Mouse (Mus musculus): ENCODE measurements around the gene Rhox9. TPM values are rescaled to one million over a fixed set of nuclear protein-coding genes. Genes with fewer than 3 reads are reported as not detected.
A peak's percentile ranks its signal among the peaks of the same experiment; 100 is the strongest.
"Not testable (repeated sequence)": the region's sequence is repeated elsewhere in the genome, so short reads cannot be mapped to it uniquely, and the experiment has no call there.

The Rhox9 gene
- total RNA-seq (2014; rRNA removed) (not detected in 2 replicates), polyA plus RNA-seq (2015; fragmentation: Nextera tagmentation; extraction: Ambion mirVana) (not detected in 2 replicates)

DNA sequence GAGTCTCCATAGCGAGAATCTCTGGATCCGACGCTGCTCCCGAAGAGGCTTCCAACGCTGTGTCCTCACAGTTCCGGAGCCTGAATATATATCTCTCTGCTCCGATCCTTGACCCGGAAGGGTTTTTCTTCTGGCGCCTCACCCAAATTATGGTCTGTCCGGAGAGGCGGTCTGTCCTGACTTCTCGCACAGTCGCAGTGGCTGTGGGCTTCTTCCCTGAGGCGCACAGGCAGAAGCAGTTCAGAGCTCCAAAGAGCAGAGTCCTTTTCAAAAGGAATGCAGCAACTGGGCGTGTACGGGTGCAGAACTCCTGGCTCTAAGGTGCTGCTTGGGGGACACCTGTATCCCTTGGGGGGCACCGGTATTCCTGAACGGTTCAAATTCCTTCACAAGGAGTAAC, at the start of gene Rhox9:
Rhox9 (minus strand) TSS at position 101 of the 400 bp plus-strand sequence.
- not testable (repeated sequence) for H3K27ac ChIP-seq; DNase-seq (ENCODE audit: low spot score); H3K27me3 ChIP-seq (ENCODE audit: insufficient read depth, low read length); H3K4me2 ChIP-seq (ENCODE audit: low read depth, low read length); ATAC-seq; H3K36me3 ChIP-seq (ENCODE audit: insufficient read depth, low read length); H3K9ac ChIP-seq (replicated peaks; ENCODE audit: low read length); H3K4me3 ChIP-seq (ENCODE audit: low read length); H3K4me1 ChIP-seq (ENCODE audit: insufficient read depth, low read length); H3K9me3 ChIP-seq (ENCODE audit: low read length)
- 94% methylated on average over 10 of the region's 18 CpGs for WGBS

DNA sequence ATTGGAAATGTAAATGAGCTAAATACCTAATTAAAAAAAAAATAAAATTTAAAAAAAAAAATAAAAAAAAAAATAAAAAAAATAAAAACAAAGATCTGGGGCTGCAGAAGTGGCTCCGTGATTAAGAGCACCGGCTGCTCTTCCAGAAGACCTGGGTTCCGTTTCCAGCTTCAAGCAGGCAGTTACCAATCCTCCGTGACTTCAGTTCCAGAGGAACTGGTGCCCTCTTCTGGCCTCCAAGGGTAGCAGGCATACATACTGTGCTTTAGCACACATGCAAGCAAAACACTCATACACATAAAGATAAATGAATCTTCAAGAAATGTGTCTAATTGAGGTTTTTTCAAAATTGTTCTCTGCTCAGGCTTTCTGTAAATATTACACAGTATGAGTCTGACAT, 14.7 kb upstream of the Rhox9 start:
- no peaks in the 10 kb centered on the region for H3K36me3 ChIP-seq (ENCODE audit: insufficient read depth, low read length)
- ATAC-seq (no peak), DNase-seq (ENCODE audit: low spot score) (no peak)
- no peak overlapping the region for H3K27ac ChIP-seq
- no peak for TF ChIP-seq CTCF (IDR thresholded peaks at IDR 0.05; ENCODE audit: low read depth)
- no peaks in the 10 kb centered on the region for H3K9me3 ChIP-seq (ENCODE audit: low read length)
- H3K4me1 ChIP-seq (ENCODE audit: insufficient read depth, low read length), result no peaks in the 10 kb centered on the region
- H3K9ac ChIP-seq (replicated peaks; ENCODE audit: low read length), result no peak overlapping the region
- H3K27me3 ChIP-seq (ENCODE audit: insufficient read depth, low read length), result no peaks in the 10 kb centered on the region
- H3K4me3 ChIP-seq (ENCODE audit: low read length), result no peak overlapping the region
- H3K4me2 ChIP-seq (ENCODE audit: low read depth, low read length), result no peak overlapping the region
- 78% methylated on average over 4 of the region's 4 CpGs for WGBS

DNA sequence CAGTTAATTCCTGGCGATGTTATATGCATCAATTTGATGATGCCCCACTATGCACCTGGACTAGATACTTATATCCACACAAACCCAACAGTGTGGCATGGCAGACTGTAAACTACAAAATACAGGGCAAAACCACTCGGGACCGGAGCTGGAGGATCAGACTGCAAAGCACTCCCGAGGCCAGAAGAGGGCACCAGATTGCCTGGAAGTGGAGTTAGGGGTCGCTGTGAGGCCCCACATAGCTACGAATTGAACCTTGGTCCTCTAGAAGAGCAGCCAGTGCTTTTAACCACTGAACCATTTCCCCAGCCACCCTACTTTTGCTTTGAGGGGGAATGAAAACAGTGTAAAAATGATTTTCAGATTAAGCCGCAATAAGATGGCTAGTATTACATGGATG, 7.0 kb upstream of the Rhox9 start:
- ATAC-seq, result no peak
- peak; percentile 32; the same call in 1 of the 2 replicates for TF ChIP-seq CTCF (IDR thresholded peaks at IDR 0.05; ENCODE audit: low read depth)
- no peaks in the 10 kb centered on the region for H3K36me3 ChIP-seq (ENCODE audit: insufficient read depth, low read length)
- peak; percentile 3 for DNase-seq (ENCODE audit: low spot score)
- no peaks in the 10 kb centered on the region for H3K4me1 ChIP-seq (ENCODE audit: insufficient read depth, low read length)
- H3K9ac ChIP-seq (replicated peaks; ENCODE audit: low read length), result no peak overlapping the region
- no peak overlapping the region for H3K4me2 ChIP-seq (ENCODE audit: low read depth, low read length)
- WGBS, result 57% methylated on average over 7 of the region's 7 CpGs
- no peaks in the 10 kb centered on the region for H3K27me3 ChIP-seq (ENCODE audit: insufficient read depth, low read length)
- no peak overlapping the region for H3K4me3 ChIP-seq (ENCODE audit: low read length)
- H3K9me3 ChIP-seq (ENCODE audit: low read length), result no peaks in the 10 kb centered on the region
- no peak overlapping the region for H3K27ac ChIP-seq

DNA sequence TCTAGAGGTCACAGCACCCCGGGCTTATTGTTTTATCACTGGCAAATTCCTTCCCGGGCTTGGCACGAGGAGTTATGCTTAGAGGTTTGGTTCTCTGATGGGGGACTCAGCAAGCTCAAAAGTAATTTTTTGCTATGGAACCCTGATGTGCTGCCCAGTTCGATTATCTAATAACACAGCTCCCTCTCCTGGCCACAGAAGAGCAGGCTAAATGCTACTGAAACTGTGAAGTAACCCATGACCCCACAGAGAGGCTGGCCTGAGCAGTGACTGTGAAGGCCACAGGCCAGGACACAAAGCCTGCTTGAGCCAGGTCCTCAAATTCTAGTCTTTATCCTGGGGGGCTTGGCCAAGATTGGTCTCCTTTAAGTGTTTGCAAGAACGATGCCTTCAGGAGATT, 2.2 kb upstream of the Rhox9 start:
- H3K27me3 ChIP-seq (ENCODE audit: insufficient read depth, low read length), result no peaks in the 10 kb centered on the region
- no peak overlapping the region for H3K4me2 ChIP-seq (ENCODE audit: low read depth, low read length)
- no peaks in the 10 kb centered on the region for H3K9me3 ChIP-seq (ENCODE audit: low read length)
- DNase-seq (ENCODE audit: low spot score) (peak; percentile 20), ATAC-seq (no peak)
- TF ChIP-seq CTCF (IDR thresholded peaks at IDR 0.05; ENCODE audit: low read depth), result peak; percentile 47
- no peak overlapping the region for H3K4me3 ChIP-seq (ENCODE audit: low read length)
- H3K9ac ChIP-seq (replicated peaks; ENCODE audit: low read length), result no peak overlapping the region
- 75% methylated on average over 5 of the region's 5 CpGs for WGBS
- no peaks in the 10 kb centered on the region for H3K4me1 ChIP-seq (ENCODE audit: insufficient read depth, low read length)
- no peaks in the 10 kb centered on the region for H3K36me3 ChIP-seq (ENCODE audit: insufficient read depth, low read length)
- H3K27ac ChIP-seq, result no peak overlapping the region

DNA sequence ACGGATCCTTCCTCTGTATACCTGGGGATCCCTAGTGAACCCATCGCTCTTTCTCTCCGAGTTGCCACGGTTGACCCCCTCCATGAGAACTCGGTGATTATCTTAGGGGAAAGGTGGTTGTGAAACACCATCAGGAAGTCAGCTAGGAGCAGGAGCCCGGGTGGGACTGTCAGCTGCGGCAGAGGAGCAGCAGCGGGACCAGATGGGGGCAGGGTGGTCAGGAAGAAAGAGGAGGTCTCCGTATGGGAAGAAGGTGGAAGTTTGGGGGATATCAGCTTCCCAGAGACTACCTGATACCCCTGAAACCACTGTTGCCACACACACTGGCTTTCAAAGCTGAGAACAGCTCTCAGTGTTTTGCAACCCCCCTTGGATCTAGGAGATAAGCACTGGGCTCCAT, 4.4 kb downstream of the Rhox9 start, which contains the start of gene Rhox7b:
Rhox7b (minus strand) TSS at position 101 of the 400 bp plus-strand sequence.
- not testable (repeated sequence) for DNase-seq (ENCODE audit: low spot score); H3K9me3 ChIP-seq (ENCODE audit: low read length); H3K27ac ChIP-seq; ATAC-seq; H3K4me1 ChIP-seq (ENCODE audit: insufficient read depth, low read length); H3K36me3 ChIP-seq (ENCODE audit: insufficient read depth, low read length); H3K4me3 ChIP-seq (ENCODE audit: low read length); H3K4me2 ChIP-seq (ENCODE audit: low read depth, low read length); H3K9ac ChIP-seq (replicated peaks; ENCODE audit: low read length); H3K27me3 ChIP-seq (ENCODE audit: insufficient read depth, low read length)
- 81% methylated on average over 9 of the region's 9 CpGs for WGBS

DNA sequence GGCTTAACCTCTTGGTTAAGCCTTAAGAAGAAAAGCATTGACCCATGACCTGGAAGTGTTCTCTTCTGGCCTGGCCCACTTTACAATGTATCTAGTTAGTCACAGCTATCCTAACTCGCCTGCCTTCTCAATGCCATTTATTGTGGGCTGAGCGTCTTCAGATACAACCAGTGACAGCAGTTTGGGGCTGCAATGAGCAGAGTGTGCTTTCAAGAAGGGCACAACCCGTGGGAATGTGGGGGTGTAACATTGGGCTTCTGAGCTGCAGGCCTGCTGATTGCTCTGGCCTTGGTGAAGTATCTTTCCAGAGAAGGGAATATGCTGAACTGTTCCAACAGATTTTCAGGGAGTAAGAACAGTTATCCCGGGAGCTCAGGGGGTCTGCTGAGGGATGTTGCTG, 22.7 kb downstream of the Rhox9 start, which contains the start of gene Rhox8:
Rhox8 (minus strand) TSS at position 101 of the 400 bp plus-strand sequence.
- Histone ChIP-seq H3K4me1 (ENCODE audit: insufficient read depth, low read length) (no peaks in the 10 kb centered on the region), H3K27me3 (ENCODE audit: insufficient read depth, low read length) (no peaks in the 10 kb centered on the region), H3K27ac (no peak within 1 kb of the TSS), H3K36me3 (ENCODE audit: insufficient read depth, low read length) (no peaks in the 10 kb centered on the region), H3K4me2 (ENCODE audit: low read depth, low read length) (no peak within 1 kb of the TSS), H3K9me3 (ENCODE audit: low read length) (no peaks in the 10 kb centered on the region), H3K9ac (replicated peaks; ENCODE audit: low read length) (no peak within 1 kb of the TSS), H3K4me3 (ENCODE audit: low read length) (no peak within 1 kb of the TSS)
- no peak for TF ChIP-seq CTCF (IDR thresholded peaks at IDR 0.05; ENCODE audit: low read depth)
- 84% methylated on average over 4 of the region's 4 CpGs for WGBS
- DNase-seq (ENCODE audit: low spot score) (no peak), ATAC-seq (no peak)

DNA sequence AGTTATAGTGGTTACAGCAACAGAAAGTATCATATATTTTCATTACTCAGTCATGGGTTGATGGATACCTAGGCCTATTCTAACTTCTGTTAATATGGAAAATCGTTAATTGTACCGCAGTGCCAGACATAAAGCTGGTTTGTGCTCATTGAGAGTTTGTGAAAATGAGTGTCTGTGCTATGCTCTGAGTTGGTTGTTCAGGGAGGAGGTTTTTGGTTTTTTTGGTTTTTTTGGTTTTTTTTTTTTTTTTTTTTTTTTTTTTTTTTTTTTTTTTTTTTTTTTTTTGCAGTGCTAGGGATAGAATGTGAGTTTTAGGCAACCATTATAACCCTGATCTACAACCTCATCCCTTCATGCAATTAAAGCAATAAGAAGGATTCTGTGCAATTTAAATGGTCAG, 29.9 kb downstream of the Rhox9 start:
- DNase-seq (ENCODE audit: low spot score), result no peak
- H3K4me2 ChIP-seq (ENCODE audit: low read depth, low read length), result no peak overlapping the region
- WGBS, result 93% methylated on average over 2 of the region's 2 CpGs
- H3K4me1 ChIP-seq (ENCODE audit: insufficient read depth, low read length), result no peaks in the 10 kb centered on the region
- H3K9me3 ChIP-seq (ENCODE audit: low read length), result no peaks in the 10 kb centered on the region
- no peak for TF ChIP-seq CTCF (IDR thresholded peaks at IDR 0.05; ENCODE audit: low read depth)
- no peak for ATAC-seq
- no peak overlapping the region for H3K9ac ChIP-seq (replicated peaks; ENCODE audit: low read length)
- H3K36me3 ChIP-seq (ENCODE audit: insufficient read depth, low read length), result no peaks in the 10 kb centered on the region
- no peak overlapping the region for H3K27ac ChIP-seq
- no peaks in the 10 kb centered on the region for H3K27me3 ChIP-seq (ENCODE audit: insufficient read depth, low read length)
- no peak overlapping the region for H3K4me3 ChIP-seq (ENCODE audit: low read length)

Other genes with a start within 250 kb of the Rhox9 start
- gene Rhox3h, start 233.0 kb downstream of the Rhox9 start, total RNA-seq (2014; rRNA removed), result not detected in 2 replicates
- not detected in 2 replicates for gene Rhox3h, start 233.0 kb downstream of the Rhox9 start, polyA plus RNA-seq (2015; fragmentation: Nextera tagmentation; extraction: Ambion mirVana)
- not detected in 2 replicates for gene Rhox2h, start 228.5 kb downstream of the Rhox9 start, total RNA-seq (2014; rRNA removed)
- not detected in 2 replicates for gene Rhox2h, start 228.5 kb downstream of the Rhox9 start, polyA plus RNA-seq (2015; fragmentation: Nextera tagmentation; extraction: Ambion mirVana)
- gene Rhox5, start 96.9 kb downstream of the Rhox9 start, total RNA-seq (2014; rRNA removed), result not detected in 2 replicates
- gene Rhox5, start 96.9 kb downstream of the Rhox9 start, polyA plus RNA-seq (2015; fragmentation: Nextera tagmentation; extraction: Ambion mirVana), result 0.71 and 1.00 TPM in 2 replicates
- not detected in 2 replicates for gene Rhox6, start 74.9 kb downstream of the Rhox9 start, total RNA-seq (2014; rRNA removed)
- gene Rhox6, start 74.9 kb downstream of the Rhox9 start, polyA plus RNA-seq (2015; fragmentation: Nextera tagmentation; extraction: Ambion mirVana), result not detected in 2 replicates
- gene Rhox7a, start 70.1 kb downstream of the Rhox9 start, total RNA-seq (2014; rRNA removed), result not detected in 2 replicates
- not detected in 2 replicates for gene Rhox7a, start 70.1 kb downstream of the Rhox9 start, polyA plus RNA-seq (2015; fragmentation: Nextera tagmentation; extraction: Ambion mirVana)
- not detected in 2 replicates for gene Rhox8, start 22.8 kb downstream of the Rhox9 start, total RNA-seq (2014; rRNA removed)
- not detected in 2 replicates for gene Rhox8, start 22.8 kb downstream of the Rhox9 start, polyA plus RNA-seq (2015; fragmentation: Nextera tagmentation; extraction: Ambion mirVana)
- not detected in 2 replicates for gene Rhox7b, start 4.5 kb downstream of the Rhox9 start, total RNA-seq (2014; rRNA removed)
- gene Rhox7b, start 4.5 kb downstream of the Rhox9 start, polyA plus RNA-seq (2015; fragmentation: Nextera tagmentation; extraction: Ambion mirVana), result not detected in 2 replicates
- not detected in 2 replicates for gene Btg1-ps1, start 117.0 kb upstream of the Rhox9 start, total RNA-seq (2014; rRNA removed)
- not detected in 2 replicates for gene Btg1-ps1, start 117.0 kb upstream of the Rhox9 start, polyA plus RNA-seq (2015; fragmentation: Nextera tagmentation; extraction: Ambion mirVana)
- gene Btg1-ps2, start 141.3 kb upstream of the Rhox9 start, total RNA-seq (2014; rRNA removed), result not detected in 2 replicates
- gene Btg1-ps2, start 141.3 kb upstream of the Rhox9 start, polyA plus RNA-seq (2015; fragmentation: Nextera tagmentation; extraction: Ambion mirVana), result not detected in 2 replicates
- not detected in 2 replicates for gene Rhox10, start 164.7 kb upstream of the Rhox9 start, total RNA-seq (2014; rRNA removed)
- gene Rhox10, start 164.7 kb upstream of the Rhox9 start, polyA plus RNA-seq (2015; fragmentation: Nextera tagmentation; extraction: Ambion mirVana), result not detected in 2 replicates
- gene Rhox11, start 183.4 kb upstream of the Rhox9 start, total RNA-seq (2014; rRNA removed), result not detected in 2 replicates
- not detected in 2 replicates for gene Rhox11, start 183.4 kb upstream of the Rhox9 start, polyA plus RNA-seq (2015; fragmentation: Nextera tagmentation; extraction: Ambion mirVana)
- gene Rhox12, start 209.1 kb upstream of the Rhox9 start, total RNA-seq (2014; rRNA removed), result not detected in 2 replicates
- not detected in 2 replicates for gene Rhox12, start 209.1 kb upstream of the Rhox9 start, polyA plus RNA-seq (2015; fragmentation: Nextera tagmentation; extraction: Ambion mirVana)
- not detected in 2 replicates for gene Rhox13, start 219.4 kb upstream of the Rhox9 start, total RNA-seq (2014; rRNA removed)
- not detected in 2 replicates for gene Rhox13, start 219.4 kb upstream of the Rhox9 start, polyA plus RNA-seq (2015; fragmentation: Nextera tagmentation; extraction: Ambion mirVana)

Measured in hindbrain, postnatal 0 days (tissue).